ENCODE assay signal across 19 mouse cellular contexts in the genomic region with DNA sequence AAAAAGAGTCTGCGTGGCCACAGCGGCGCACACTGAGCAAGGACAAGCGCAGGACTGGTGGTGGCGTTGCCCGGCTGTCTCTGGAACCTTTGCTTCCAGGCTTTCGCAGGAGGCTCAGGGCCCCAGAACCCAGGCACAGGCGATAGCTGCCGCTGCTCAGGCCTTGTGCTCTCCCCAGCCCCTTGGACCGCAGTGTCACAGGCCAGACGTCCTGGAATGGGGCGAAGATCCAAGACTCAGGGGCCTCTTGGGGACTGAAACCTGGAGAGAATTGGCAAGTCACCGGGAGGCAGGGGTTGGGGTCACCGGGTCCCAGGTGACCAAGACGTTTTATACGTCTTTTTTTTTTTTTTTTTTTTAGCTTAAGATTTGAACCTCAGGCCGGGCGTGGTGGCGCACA. TPM values are rescaled to one million over a fixed set of nuclear protein-coding genes. Genes with fewer than 3 reads are reported as not detected.
DNase-seq lines count a peak whose midpoint lies in the region; ATAC-seq and TF ChIP-seq lines count a peak whose summit lies in the region.
"Had no signal": no experiment of that assay in that cellular context is flagged by ENCODE, and none has a peak within 500 bp of the region (broad histone marks: within the 10 kb centered on the region; RNA-seq: fewer than 3 reads in every experiment).

No protein-coding gene starts in this region.

- no peak for TF ChIP-seq EP300 in stomach, postnatal 0 days (optimal IDR thresholded peaks at IDR 0.05)

- peaks cover 27% of the 10 kb centered on the region for H3K36me3 ChIP-seq in heart, embryonic 14.5 days (ENCODE audit: control insufficient read depth, insufficient read depth, low read length)
- peaks cover 31% of the 10 kb centered on the region for H3K36me3 ChIP-seq in lung, embryonic 15.5 days
- H3K36me3 ChIP-seq in limb, embryonic 10.5 days = peaks cover 40% of the 10 kb centered on the region
- peaks cover 9% of the 10 kb centered on the region for H3K36me3 ChIP-seq in stomach, postnatal 0 days (ENCODE audit: control insufficient read depth, insufficient read depth, low read length)

- peaks cover 2 to 19% of the 10 kb centered on the region in 2 experiments; a peak in 3 of 4 replicates for H3K4me1 ChIP-seq in heart, embryonic 14.5 days (ENCODE audit: control insufficient read depth in 2 of 2, insufficient read depth in 2 of 2, low read length in 2 of 2)
- peaks cover 11% of the 10 kb centered on the region for H3K4me1 ChIP-seq in lung, embryonic 15.5 days
- peaks cover 58% of the 10 kb centered on the region for H3K4me1 ChIP-seq in limb, embryonic 10.5 days
- H3K4me1 ChIP-seq in stomach, postnatal 0 days (replicated peaks; ENCODE audit: control insufficient read depth, insufficient read depth) = peaks cover 2% of the 10 kb centered on the region; the same call in 1 of the 2 replicates

- DNase-seq in adrenal gland, postnatal 14 days = peak; percentile 48
- DNase-seq in adrenal gland, adult 18-20 months (ENCODE audit: low spot score in 2 of 2) = no peak
- no peak for DNase-seq in heart, adult 9 months (ENCODE audit: low spot score in 2 of 2)
- DNase-seq in lung, postnatal 4 days = no peak
- DNase-seq in limb, embryonic 10.5 days (ENCODE audit: low spot score) = no peak
- DNase-seq in stomach, postnatal 0 days (ENCODE audit: low spot score) = no peak
- DNase-seq: adrenal gland, adult 2 months; cerebellum, adult 11 months; cerebellum, postnatal 14 days; heart, adult 11 months; kidney, adult 2 months; lung, postnatal 10 days had no signal

- no peak overlapping the region for H3K4me3 ChIP-seq in heart, embryonic 14.5 days (ENCODE audit: control insufficient read depth in 1 of 2, insufficient read depth in 1 of 2, low read depth in 1 of 2, low read length in 2 of 2)
- no peak overlapping the region for H3K4me3 ChIP-seq in lung, embryonic 15.5 days
- H3K4me3 ChIP-seq in limb, embryonic 10.5 days = peak overlapping the region; percentile 21; the same call in 1 of the 2 replicates
- H3K4me3 ChIP-seq in stomach, postnatal 0 days (ENCODE audit: low read depth, low read length) = no peak overlapping the region

- 38% methylated on average over 19 of the region's 19 CpGs for WGBS in heart, embryonic 14.5 days
- WGBS in lung, embryonic 15.5 days = 41% methylated on average over 19 of the region's 19 CpGs
- 42% methylated on average over 19 of the region's 19 CpGs for WGBS in limb, embryonic 10.5 days
- WGBS in stomach, postnatal 0 days = 56% methylated on average over 19 of the region's 19 CpGs

- peaks cover 28% of the 10 kb centered on the region for H3K27me3 ChIP-seq in heart, embryonic 14.5 days (ENCODE audit: control insufficient read depth, insufficient read depth, low read length)
- H3K27me3 ChIP-seq in lung, embryonic 15.5 days = peaks cover 27% of the 10 kb centered on the region
- H3K27me3 ChIP-seq in limb, embryonic 10.5 days (ENCODE audit: low read depth, poor library complexity, severe bottlenecking) = peaks cover 52% of the 10 kb centered on the region
- H3K27me3 ChIP-seq in stomach, postnatal 0 days (ENCODE audit: control insufficient read depth, insufficient read depth, low read length) = no peaks in the 10 kb centered on the region

- no peak overlapping the region for H3K9ac ChIP-seq in heart, embryonic 14.5 days (ENCODE audit: low read length)
- no peak overlapping the region for H3K9ac ChIP-seq in lung, embryonic 15.5 days
- no peak overlapping the region for H3K9ac ChIP-seq in stomach, postnatal 0 days (ENCODE audit: low read length)
- H3K9ac ChIP-seq: embryonic facial prominence, embryonic 15.5 days; liver, embryonic 14.5 days had no signal

- no peaks in the 10 kb centered on the region for H3K9me3 ChIP-seq in heart, embryonic 14.5 days (ENCODE audit: control insufficient read depth, low read length)
- H3K9me3 ChIP-seq in lung, embryonic 15.5 days = no peaks in the 10 kb centered on the region
- H3K9me3 ChIP-seq in limb, embryonic 10.5 days (replicated peaks) = no peaks in the 10 kb centered on the region
- no peaks in the 10 kb centered on the region for H3K9me3 ChIP-seq in stomach, postnatal 0 days (ENCODE audit: control insufficient read depth, low read length)
- H3K9me3 ChIP-seq: embryonic facial prominence, embryonic 15.5 days had no signal

- ATAC-seq in heart, embryonic 14.5 days (ENCODE audit: insufficient number of reproducible peaks, insufficient read depth, low FRiP score, low read depth) = no peak
- no peak for ATAC-seq in lung, embryonic 15.5 days (ENCODE audit: borderline replicate concordance, extremely low read depth, low FRiP score, low TSS enrichment)
- no peak for ATAC-seq in stomach, postnatal 0 days (ENCODE audit: low FRiP score, low TSS enrichment)
- ATAC-seq: midbrain, embryonic 16.5 days had no signal

- H3K4me2 ChIP-seq in heart, embryonic 14.5 days (ENCODE audit: low read length) = peak overlapping the region; percentile 72
- H3K4me2 ChIP-seq in lung, embryonic 15.5 days = peak overlapping the region; percentile 50
- H3K4me2 ChIP-seq in stomach, postnatal 0 days (replicated peaks; ENCODE audit: low read depth) = no peak overlapping the region

- no peak overlapping the region for H3K27ac ChIP-seq in heart, embryonic 14.5 days (replicated peaks in 1 of 2; ENCODE audit: control insufficient read depth in 1 of 2, insufficient read depth in 1 of 2, low read depth in 2 of 2, low read length in 2 of 2)
- no peak overlapping the region for H3K27ac ChIP-seq in lung, embryonic 15.5 days
- H3K27ac ChIP-seq in limb, embryonic 10.5 days = peak overlapping the region; percentile 50; the same call in 1 of the 2 replicates
- H3K27ac ChIP-seq in stomach, postnatal 0 days (replicated peaks) = no peak overlapping the region
- H3K27ac ChIP-seq: embryonic facial prominence, embryonic 15.5 days; liver, embryonic 14.5 days had no signal

- TF ChIP-seq CTCF in stomach, postnatal 0 days (IDR thresholded peaks at IDR 0.05; ENCODE audit: low read depth) = no peak

RNA-seq across cellular contexts. Expression of gene Irs3, which starts 1.0 kb away (rescaled TPM):
- 4.2 and 4.6 TPM in 2 replicates for total RNA-seq in adrenal gland, postnatal 14 days (2021)
- 10 to 100 TPM in 1 of 2 experiments, 1 to 10 TPM in 1; 6.7 to 27.5 TPM for total RNA-seq in adrenal gland, adult 18-20 months (2021)
- 0.11 TPM in 2 replicates for polyA plus RNA-seq in heart, embryonic 14.5 days (2014; fragmentation: Nextera tagmentation; extraction: Ambion mirVana)
- polyA plus RNA-seq in lung, embryonic 15.5 days (2015; fragmentation: Nextera tagmentation; extraction: Ambion mirVana) = 0.06 TPM in 1 of 2 replicates, not detected in the other
- 0.23 and 0.48 TPM in 2 replicates for polyA plus RNA-seq in limb, embryonic 10.5 days (2016; fragmentation: Nextera tagmentation; extraction: Ambion mirVana)
- polyA plus RNA-seq in stomach, postnatal 0 days (2015; fragmentation: Nextera tagmentation; extraction: Ambion mirVana) = 0.07 and 0.15 TPM in 2 replicates
- total RNA-seq: megakaryocyte, adult 5-6 weeks had no signal
- polyA plus RNA-seq: CD4-positive, CD25-positive, alpha-beta regulatory T cell, adult 4 months had no signal

RNA-seq across cellular contexts. Expression of gene Sap25, which starts 3.4 kb away (rescaled TPM):
- total RNA-seq in adrenal gland, postnatal 14 days (2021) = 7.4 and 12.8 TPM in 2 replicates
- 1 to 10 TPM; 4.1 to 5.4 TPM for total RNA-seq in adrenal gland, adult 18-20 months (2021)
- polyA plus RNA-seq in heart, embryonic 14.5 days (2014; fragmentation: Nextera tagmentation; extraction: Ambion mirVana) = 4.3 and 4.6 TPM in 2 replicates
- polyA plus RNA-seq in lung, embryonic 15.5 days (2015; fragmentation: Nextera tagmentation; extraction: Ambion mirVana) = 6.5 and 8.3 TPM in 2 replicates
- polyA plus RNA-seq in limb, embryonic 10.5 days (2016; fragmentation: Nextera tagmentation; extraction: Ambion mirVana) = 8.0 and 9.7 TPM in 2 replicates
- polyA plus RNA-seq in stomach, postnatal 0 days (2015; fragmentation: Nextera tagmentation; extraction: Ambion mirVana) = 3.7 and 4.1 TPM in 2 replicates

RNA-seq across cellular contexts. Expression of gene Gm20605, which starts 15.5 kb away (rescaled TPM):
- total RNA-seq in adrenal gland, postnatal 14 days (2021) = 7.2 and 11.6 TPM in 2 replicates
- 10 to 100 TPM; 10.7 to 11.3 TPM for total RNA-seq in adrenal gland, adult 18-20 months (2021)
- polyA plus RNA-seq in heart, embryonic 14.5 days (2014; fragmentation: Nextera tagmentation; extraction: Ambion mirVana) = 5.2 and 5.6 TPM in 2 replicates
- polyA plus RNA-seq in lung, embryonic 15.5 days (2015; fragmentation: Nextera tagmentation; extraction: Ambion mirVana) = 9.4 and 9.6 TPM in 2 replicates
- polyA plus RNA-seq in limb, embryonic 10.5 days (2016; fragmentation: Nextera tagmentation; extraction: Ambion mirVana) = 12.6 and 14.8 TPM in 2 replicates
- polyA plus RNA-seq in stomach, postnatal 0 days (2015; fragmentation: Nextera tagmentation; extraction: Ambion mirVana) = 2.4 and 3.4 TPM in 2 replicates

RNA-seq across cellular contexts. Expression of gene Lrch4, which starts 15.6 kb away (rescaled TPM):
- 30.1 and 35.9 TPM in 2 replicates for total RNA-seq in adrenal gland, postnatal 14 days (2021)
- total RNA-seq in adrenal gland, adult 18-20 months (2021) = 10 to 100 TPM; 30.3 to 32.7 TPM
- 22.7 and 23.9 TPM in 2 replicates for polyA plus RNA-seq in heart, embryonic 14.5 days (2014; fragmentation: Nextera tagmentation; extraction: Ambion mirVana)
- 35.7 and 37.1 TPM in 2 replicates for polyA plus RNA-seq in lung, embryonic 15.5 days (2015; fragmentation: Nextera tagmentation; extraction: Ambion mirVana)
- polyA plus RNA-seq in limb, embryonic 10.5 days (2016; fragmentation: Nextera tagmentation; extraction: Ambion mirVana) = 25.9 and 32.2 TPM in 2 replicates
- polyA plus RNA-seq in stomach, postnatal 0 days (2015; fragmentation: Nextera tagmentation; extraction: Ambion mirVana) = 22.5 and 27.0 TPM in 2 replicates

RNA-seq across cellular contexts. Expression of gene Fbxo24, which starts 15.7 kb away (rescaled TPM):
- total RNA-seq in adrenal gland, postnatal 14 days (2021) = 0.38 and 0.85 TPM in 2 replicates
- 1 to 10 TPM in 1 of 2 experiments, under 1 TPM in 1; 0.93 to 1.3 TPM for total RNA-seq in adrenal gland, adult 18-20 months (2021)
- 0.20 TPM in 1 of 2 replicates, not detected in the other for polyA plus RNA-seq in heart, embryonic 14.5 days (2014; fragmentation: Nextera tagmentation; extraction: Ambion mirVana)
- 0.08 and 0.21 TPM in 2 replicates for polyA plus RNA-seq in lung, embryonic 15.5 days (2015; fragmentation: Nextera tagmentation; extraction: Ambion mirVana)
- 0.11 and 0.60 TPM in 2 replicates for polyA plus RNA-seq in limb, embryonic 10.5 days (2016; fragmentation: Nextera tagmentation; extraction: Ambion mirVana)
- polyA plus RNA-seq in stomach, postnatal 0 days (2015; fragmentation: Nextera tagmentation; extraction: Ambion mirVana) = 0.11 and 0.16 TPM in 2 replicates
